Mouse (Mus musculus): ENCODE data around the gene Ahnak. TPM values are rescaled to one million over a fixed set of nuclear protein-coding genes. Genes with fewer than 3 reads are reported as not detected.
A peak's percentile ranks its signal among the peaks of the same experiment; 100 is the strongest.

Gene Ahnak
- total and polyA plus RNA-seq, 3 experiments = 1.2 to 2.2 TPM; not detected in 1

GRCm38 (mm10) chr19:8950190-8950589 is 38.9 kb upstream of the Ahnak start:
- no peaks in the 10 kb centered on the region for H3K27me3 ChIP-seq (ENCODE audit: control insufficient read depth in 1 of 2, insufficient read depth in 2 of 2, low read length in 2 of 2)
- TF ChIP-seq ETS1 (IDR thresholded peaks at IDR 0.05; ENCODE audit: low read depth, low read length) (peak; percentile 57; the same call in 1 of the 2 replicates), CHD1 (IDR thresholded peaks at IDR 0.05; ENCODE audit: low read depth, low read length) (no peak), ELF1 (IDR thresholded peaks at IDR 0.05; ENCODE audit: low read depth, low read length) (no peak), MYC (IDR thresholded peaks at IDR 0.05; ENCODE audit: low read depth, low read length) (no peak), GATA1 (IDR thresholded peaks at IDR 0.05; ENCODE audit: low read depth, low read length) (peak; percentile 70), USF2 (IDR thresholded peaks at IDR 0.05; ENCODE audit: borderline replicate concordance in 1 of 2, insufficient read depth in 1 of 2, low read depth in 1 of 2, low read length in 2 of 2) (no peak), ZMIZ1 (IDR thresholded peaks at IDR 0.05; ENCODE audit: low read depth, low read length) (no peak), POLR2A (IDR thresholded peaks at IDR 0.05; ENCODE audit: control insufficient read depth in 1 of 2, insufficient read depth in 1 of 2, low read depth in 1 of 2, low read length in 2 of 2, poor library complexity in 1 of 2) (peak in 1 of 2 experiments; percentile 17; a peak in 1 of 4 replicates), CTCF (IDR thresholded peaks at IDR 0.05 in 2 of 3, conservative IDR thresholded peaks at IDR 0.05 in 1 of 3; ENCODE audit: control insufficient read depth in 1 of 3, insufficient read depth in 1 of 3, low read depth in 2 of 3, low read length in 3 of 3, poor library complexity in 1 of 3, severe bottlenecking in 1 of 3) (no peak), SIN3A (IDR thresholded peaks at IDR 0.05; ENCODE audit: low read length) (peak; percentile 38; the same call in 1 of the 2 replicates)
- 0 out of 2 replicates have a peak overlapping the region, but pooled peaks have one; percentile 11 for H3K27ac ChIP-seq (ENCODE audit: control insufficient read depth, low read depth, low read length)
- H3K4me1 ChIP-seq (ENCODE audit: control insufficient read depth in 1 of 2, insufficient read depth in 2 of 2, low read length in 2 of 2) = peaks cover 15 to 40% of the 10 kb centered on the region in 2 experiments
- peaks cover 21 to 62% of the 10 kb centered on the region in 2 experiments for H3K36me3 ChIP-seq (ENCODE audit: control insufficient read depth in 1 of 2, insufficient read depth in 2 of 2, low read length in 2 of 2)
- peaks cover 25% of the 10 kb centered on the region for H3K79me2 ChIP-seq (ENCODE audit: control insufficient read depth, insufficient read depth, low read length, poor library complexity)
- H3K9me3 ChIP-seq (replicated peaks; ENCODE audit: insufficient read depth, low read length) = no peaks in the 10 kb centered on the region
- peak; percentile 74 for DNase-seq (ENCODE audit: low read depth, low spot score)
- no peak overlapping the region for H3K9ac ChIP-seq (ENCODE audit: control insufficient read depth, low read depth, low read length, poor library complexity, severe bottlenecking)
- no peak overlapping the region for H3K4me3 ChIP-seq (ENCODE audit: control insufficient read depth in 1 of 2, insufficient read depth in 1 of 2, low read depth in 2 of 2, low read length in 2 of 2)

- H3K9ac ChIP-seq (ENCODE audit: control insufficient read depth, low read depth, low read length, poor library complexity, severe bottlenecking) = peak overlapping the region; percentile 7; the same call in 1 of the 2 replicates
- no peak for DNase-seq (ENCODE audit: low read depth, low spot score)
- TF ChIP-seq TAL1 (IDR thresholded peaks at IDR 0.05; ENCODE audit: low read length) (no peak), HCFC1 (IDR thresholded peaks at IDR 0.05; ENCODE audit: low read depth, low read length) (no peak), SMC3 (IDR thresholded peaks at IDR 0.05; ENCODE audit: low read depth, low read length) (no peak), UBTF (IDR thresholded peaks at IDR 0.05; ENCODE audit: borderline replicate concordance, insufficient read depth, low read depth, low read length) (no peak), EP300 (IDR thresholded peaks at IDR 0.05; ENCODE audit: low read depth in 1 of 2, low read length in 2 of 2) (no peak)
- no peak overlapping the region for H3K4me3 ChIP-seq (ENCODE audit: control insufficient read depth in 1 of 2, insufficient read depth in 1 of 2, low read depth in 2 of 2, low read length in 2 of 2)
- no peaks in the 10 kb centered on the region for H3K9me3 ChIP-seq (replicated peaks; ENCODE audit: insufficient read depth, low read length)
- peak overlapping the region; percentile 5; the same call in 1 of the 2 replicates for H3K27ac ChIP-seq (ENCODE audit: control insufficient read depth, low read depth, low read length)
- H3K27me3 ChIP-seq (ENCODE audit: control insufficient read depth in 1 of 2, insufficient read depth in 2 of 2, low read length in 2 of 2) = no peaks in the 10 kb centered on the region
- peaks cover 23 to 59% of the 10 kb centered on the region in 2 experiments for H3K36me3 ChIP-seq (ENCODE audit: control insufficient read depth in 1 of 2, insufficient read depth in 2 of 2, low read length in 2 of 2)
- peaks cover 30% of the 10 kb centered on the region for H3K79me2 ChIP-seq (ENCODE audit: control insufficient read depth, insufficient read depth, low read length, poor library complexity)
- H3K4me1 ChIP-seq (ENCODE audit: control insufficient read depth in 1 of 2, insufficient read depth in 2 of 2, low read length in 2 of 2) = peaks cover 9 to 30% of the 10 kb centered on the region in 2 experiments
Measured at GRCm38 (mm10) chr19:8952241-8952640, 36.8 kb upstream of the Ahnak start.

Data from MEL (cell line).